Mouse (Mus musculus): Measurements from ENCODE around the gene Olfr763. TPM values are rescaled to one million over a fixed set of nuclear protein-coding genes. Genes with fewer than 3 reads are reported as not detected.
A peak's percentile ranks its signal among the peaks of the same experiment; 100 is the strongest.
"Not testable (repeated sequence)": the region's sequence is repeated elsewhere in the genome, so short reads cannot be mapped to it uniquely, and the experiment has no call there.

Gene Olfr763
- polyA plus RNA-seq, 1 experiment from 2014 or later, result not detected

- no peaks in the 10 kb centered on the region for H3K4me1 ChIP-seq (replicated peaks; ENCODE audit: control insufficient read depth, insufficient read depth, low read length)
- ATAC-seq (replicated peaks; ENCODE audit: low FRiP score, low TSS enrichment, low read depth), result no peak
- no peak overlapping the region for H3K9ac ChIP-seq (ENCODE audit: low read length)
- no peaks in the 10 kb centered on the region for H3K36me3 ChIP-seq (ENCODE audit: control insufficient read depth, insufficient read depth, low read length)
- H3K4me2 ChIP-seq (ENCODE audit: low read length), result no peak overlapping the region
- no peak overlapping the region for H3K4me3 ChIP-seq (ENCODE audit: low read depth, low read length)
- no peak overlapping the region for H3K27ac ChIP-seq (ENCODE audit: low read depth)
- DNase-seq (ENCODE audit: low spot score), result no peak
- no peaks in the 10 kb centered on the region for H3K27me3 ChIP-seq (replicated peaks; ENCODE audit: control insufficient read depth, insufficient read depth, low read length)
- no peaks in the 10 kb centered on the region for H3K9me3 ChIP-seq (ENCODE audit: control insufficient read depth, low read length)
These were observed 3.9 kb downstream of the Olfr763 start for GRCm38 (mm10) chr10:129014477-129014876.

GRCm38 (mm10) chr10:129023319-129023718 is 12.7 kb downstream of the Olfr763 start:
- no peak overlapping the region for H3K4me2 ChIP-seq (ENCODE audit: low read length)
- no peak overlapping the region for H3K27ac ChIP-seq (ENCODE audit: low read depth)
- H3K9ac ChIP-seq (ENCODE audit: low read length), result no peak overlapping the region
- ATAC-seq (replicated peaks; ENCODE audit: low FRiP score, low TSS enrichment, low read depth) (no peak), DNase-seq (ENCODE audit: low spot score) (no peak)
- H3K9me3 ChIP-seq (ENCODE audit: control insufficient read depth, low read length), result no peaks in the 10 kb centered on the region
- no peaks in the 10 kb centered on the region for H3K4me1 ChIP-seq (replicated peaks; ENCODE audit: control insufficient read depth, insufficient read depth, low read length)
- no peaks in the 10 kb centered on the region for H3K36me3 ChIP-seq (ENCODE audit: control insufficient read depth, insufficient read depth, low read length)
- H3K4me3 ChIP-seq (ENCODE audit: low read depth, low read length), result no peak overlapping the region
- no peaks in the 10 kb centered on the region for H3K27me3 ChIP-seq (replicated peaks; ENCODE audit: control insufficient read depth, insufficient read depth, low read length)

GRCm38 (mm10) chr10:129026018-129026662 is 15.5 kb downstream of the Olfr763 start:
- Histone ChIP-seq H3K9me3 (ENCODE audit: control insufficient read depth, low read length) (no peaks in the 10 kb centered on the region), H3K4me1 (replicated peaks; ENCODE audit: control insufficient read depth, insufficient read depth, low read length) (no peaks in the 10 kb centered on the region), H3K4me3 (ENCODE audit: low read depth, low read length) (no peak overlapping the region), H3K9ac (ENCODE audit: low read length) (no peak overlapping the region), H3K36me3 (ENCODE audit: control insufficient read depth, insufficient read depth, low read length) (no peaks in the 10 kb centered on the region), H3K4me2 (ENCODE audit: low read length) (no peak overlapping the region), H3K27me3 (replicated peaks; ENCODE audit: control insufficient read depth, insufficient read depth, low read length) (no peaks in the 10 kb centered on the region), H3K27ac (ENCODE audit: low read depth) (no peak overlapping the region)
- DNase-seq (ENCODE audit: low spot score) (peak; percentile 66), ATAC-seq (replicated peaks; ENCODE audit: low FRiP score, low TSS enrichment, low read depth) (peak; percentile 79; the same call in 1 of the 2 replicates)
- WGBS, result 64% methylated on average over 3 of the region's 3 CpGs

- Histone ChIP-seq H3K9ac (ENCODE audit: low read length) (no peak overlapping the region), H3K27me3 (replicated peaks; ENCODE audit: control insufficient read depth, insufficient read depth, low read length) (no peaks in the 10 kb centered on the region), H3K4me1 (replicated peaks; ENCODE audit: control insufficient read depth, insufficient read depth, low read length) (no peaks in the 10 kb centered on the region), H3K4me2 (ENCODE audit: low read length) (no peak overlapping the region), H3K4me3 (ENCODE audit: low read depth, low read length) (no peak overlapping the region), H3K9me3 (ENCODE audit: control insufficient read depth, low read length) (no peaks in the 10 kb centered on the region), H3K27ac (ENCODE audit: low read depth) (no peak overlapping the region), H3K36me3 (ENCODE audit: control insufficient read depth, insufficient read depth, low read length) (no peaks in the 10 kb centered on the region)
- ATAC-seq (replicated peaks; ENCODE audit: low FRiP score, low TSS enrichment, low read depth) (no peak), DNase-seq (ENCODE audit: low spot score) (no peak)
- WGBS, result 68% methylated on average over 2 of the region's 2 CpGs
These were observed 17.8 kb downstream of the Olfr763 start for GRCm38 (mm10) chr10:129028343-129028742.

GRCm38 (mm10) chr10:129039796-129040195 is 29.2 kb downstream of the Olfr763 start, which contains the start of gene Olfr764-ps1:
Olfr764-ps1 (minus strand) TSS chr10:129039896.
- no peaks in the 10 kb centered on the region for H3K36me3 ChIP-seq (ENCODE audit: control insufficient read depth, insufficient read depth, low read length)
- no peak within 1 kb of the TSS for H3K27ac ChIP-seq (ENCODE audit: low read depth)
- H3K27me3 ChIP-seq (replicated peaks; ENCODE audit: control insufficient read depth, insufficient read depth, low read length), result no peaks in the 10 kb centered on the region
- no peak for DNase-seq (ENCODE audit: low spot score)
- 78% methylated on average over 3 of the region's 3 CpGs for WGBS
- H3K4me2 ChIP-seq (ENCODE audit: low read length), result no peak within 1 kb of the TSS
- no peaks in the 10 kb centered on the region for H3K9me3 ChIP-seq (ENCODE audit: control insufficient read depth, low read length)
- H3K4me1 ChIP-seq (replicated peaks; ENCODE audit: control insufficient read depth, insufficient read depth, low read length), result no peaks in the 10 kb centered on the region
- ATAC-seq (replicated peaks; ENCODE audit: low FRiP score, low TSS enrichment, low read depth), result no peak
- H3K4me3 ChIP-seq (ENCODE audit: low read depth, low read length), result no peak within 1 kb of the TSS
- H3K9ac ChIP-seq (ENCODE audit: low read length), result no peak within 1 kb of the TSS

GRCm38 (mm10) chr10:129049898-129050297 is 39.3 kb downstream of the Olfr763 start, which contains the start of gene Olfr765:
Olfr765 (minus strand) TSS chr10:129049998.
- H3K9ac ChIP-seq (ENCODE audit: low read length); H3K27me3 ChIP-seq (replicated peaks; ENCODE audit: control insufficient read depth, insufficient read depth, low read length); H3K9me3 ChIP-seq (ENCODE audit: control insufficient read depth, low read length); H3K4me3 ChIP-seq (ENCODE audit: low read depth, low read length); H3K27ac ChIP-seq (ENCODE audit: low read depth); DNase-seq (ENCODE audit: low spot score); H3K36me3 ChIP-seq (ENCODE audit: control insufficient read depth, insufficient read depth, low read length); ATAC-seq (replicated peaks; ENCODE audit: low FRiP score, low TSS enrichment, low read depth); H3K4me2 ChIP-seq (ENCODE audit: low read length); H3K4me1 ChIP-seq (replicated peaks; ENCODE audit: control insufficient read depth, insufficient read depth, low read length): not testable (repeated sequence)

Other genes with a start within 250 kb of the Olfr763 start
- gene Mmp19, start 219.9 kb upstream of the Olfr763 start, polyA plus RNA-seq (2014; fragmentation: Nextera tagmentation; extraction: Ambion mirVana), result 0.43 and 0.72 TPM in 2 replicates
- gene Dnajc14, start 206.7 kb upstream of the Olfr763 start, polyA plus RNA-seq (2014; fragmentation: Nextera tagmentation; extraction: Ambion mirVana), result 35.5 and 37.7 TPM in 2 replicates
- gene Tmem198b, start 206.4 kb upstream of the Olfr763 start, polyA plus RNA-seq (2014; fragmentation: Nextera tagmentation; extraction: Ambion mirVana), result 13.2 and 16.4 TPM in 2 replicates
- 189 and 203 TPM in 2 replicates for gene Sarnp, start 193.5 kb upstream of the Olfr763 start, polyA plus RNA-seq (2014; fragmentation: Nextera tagmentation; extraction: Ambion mirVana)
- gene Ormdl2, start 189.1 kb upstream of the Olfr763 start, polyA plus RNA-seq (2014; fragmentation: Nextera tagmentation; extraction: Ambion mirVana), result 86.0 and 88.0 TPM in 2 replicates
- gene Gdf11, start 119.1 kb upstream of the Olfr763 start, polyA plus RNA-seq (2014; fragmentation: Nextera tagmentation; extraction: Ambion mirVana), result 4.5 and 5.3 TPM in 2 replicates
- gene Cd63, start 109.8 kb upstream of the Olfr763 start, polyA plus RNA-seq (2014; fragmentation: Nextera tagmentation; extraction: Ambion mirVana), result 558 and 572 TPM in 2 replicates
- 8.9 and 11.5 TPM in 2 replicates for gene Rdh5, start 87.9 kb upstream of the Olfr763 start, polyA plus RNA-seq (2014; fragmentation: Nextera tagmentation; extraction: Ambion mirVana)
- 218 and 228 TPM in 2 replicates for gene Bloc1s1, start 86.8 kb upstream of the Olfr763 start, polyA plus RNA-seq (2014; fragmentation: Nextera tagmentation; extraction: Ambion mirVana)
- gene Itga7, start 77.0 kb upstream of the Olfr763 start, polyA plus RNA-seq (2014; fragmentation: Nextera tagmentation; extraction: Ambion mirVana), result 2.1 and 2.3 TPM in 2 replicates
- gene Mettl7b, start 49.8 kb upstream of the Olfr763 start, polyA plus RNA-seq (2014; fragmentation: Nextera tagmentation; extraction: Ambion mirVana), result 1.2 and 2.4 TPM in 2 replicates
- gene Olfr9, start 21.4 kb upstream of the Olfr763 start, polyA plus RNA-seq (2014; fragmentation: Nextera tagmentation; extraction: Ambion mirVana), result not detected in 2 replicates
- not detected in 2 replicates for gene Olfr764-ps1, start 29.1 kb downstream of the Olfr763 start, polyA plus RNA-seq (2014; fragmentation: Nextera tagmentation; extraction: Ambion mirVana)
- gene Olfr765, start 39.2 kb downstream of the Olfr763 start, polyA plus RNA-seq (2014; fragmentation: Nextera tagmentation; extraction: Ambion mirVana), result not detected in 2 replicates
- not detected in 2 replicates for gene Olfr766-ps1, start 58.2 kb downstream of the Olfr763 start, polyA plus RNA-seq (2014; fragmentation: Nextera tagmentation; extraction: Ambion mirVana)
- not detected in 2 replicates for gene Olfr767, start 72.1 kb downstream of the Olfr763 start, polyA plus RNA-seq (2014; fragmentation: Nextera tagmentation; extraction: Ambion mirVana)
- not detected in 2 replicates for gene Olfr768, start 88.6 kb downstream of the Olfr763 start, polyA plus RNA-seq (2014; fragmentation: Nextera tagmentation; extraction: Ambion mirVana)
- gene Olfr769, start 107.1 kb downstream of the Olfr763 start, polyA plus RNA-seq (2014; fragmentation: Nextera tagmentation; extraction: Ambion mirVana), result not detected in 2 replicates
- gene Olfr770, start 128.2 kb downstream of the Olfr763 start, polyA plus RNA-seq (2014; fragmentation: Nextera tagmentation; extraction: Ambion mirVana), result not detected in 2 replicates
- gene Olfr771, start 154.0 kb downstream of the Olfr763 start, polyA plus RNA-seq (2014; fragmentation: Nextera tagmentation; extraction: Ambion mirVana), result not detected in 2 replicates
- gene Olfr772, start 167.1 kb downstream of the Olfr763 start, polyA plus RNA-seq (2014; fragmentation: Nextera tagmentation; extraction: Ambion mirVana), result not detected in 2 replicates
- gene Olfr773, start 176.6 kb downstream of the Olfr763 start, polyA plus RNA-seq (2014; fragmentation: Nextera tagmentation; extraction: Ambion mirVana), result not detected in 2 replicates
- gene Olfr774, start 225.4 kb downstream of the Olfr763 start, polyA plus RNA-seq (2014; fragmentation: Nextera tagmentation; extraction: Ambion mirVana), result not detected in 2 replicates
- gene Olfr775, start 237.6 kb downstream of the Olfr763 start, polyA plus RNA-seq (2014; fragmentation: Nextera tagmentation; extraction: Ambion mirVana), result not detected in 2 replicates
- gene Olfr776, start 248.3 kb downstream of the Olfr763 start, polyA plus RNA-seq (2014; fragmentation: Nextera tagmentation; extraction: Ambion mirVana), result not detected in 2 replicates